Mouse (Mus musculus): ENCODE data around the gene 9530053A07Rik. TPM values are rescaled to one million over a fixed set of nuclear protein-coding genes. Genes with fewer than 3 reads are reported as not detected.
"Not testable (repeated sequence)": the region's sequence is repeated elsewhere in the genome, so short reads cannot be mapped to it uniquely, and the experiment has no call there.

9530053A07Rik gene
- polyA plus RNA-seq (2017; shearing (Covaris generic)): not detected

- ATAC-seq: no peak
These were observed at the start of gene 9530053A07Rik for GRCm38 (mm10) chr7:28129166-28129565. 9530053A07Rik (plus strand) TSS chr7:28129466.

GRCm38 (mm10) chr7:28084215-28084614 lies 45.1 kb upstream of the 9530053A07Rik start:
- ATAC-seq: no peak

- no peak for ATAC-seq
These were observed 43.0 kb upstream of the 9530053A07Rik start for GRCm38 (mm10) chr7:28086236-28086635.

DNA sequence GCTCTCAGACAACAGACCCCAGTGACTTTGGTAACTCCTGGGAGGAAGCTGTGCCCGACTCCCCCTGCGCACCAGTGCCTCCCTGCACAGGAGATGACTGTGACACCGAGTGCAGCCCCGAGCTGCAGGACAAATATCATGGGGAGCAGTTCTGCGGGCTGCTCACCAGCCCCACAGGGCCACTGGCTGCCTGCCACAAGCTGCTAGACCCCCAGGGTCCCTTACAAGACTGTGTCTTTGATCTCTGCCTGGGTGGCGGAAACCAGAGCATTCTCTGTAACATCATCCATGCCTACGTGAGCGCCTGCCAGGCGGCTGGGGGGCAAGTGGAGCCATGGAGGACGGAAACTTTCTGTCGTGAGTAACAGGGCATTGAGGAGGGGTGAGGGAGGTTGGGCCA lies 35.7 kb upstream of the 9530053A07Rik start:
- ATAC-seq: no peak

DNA sequence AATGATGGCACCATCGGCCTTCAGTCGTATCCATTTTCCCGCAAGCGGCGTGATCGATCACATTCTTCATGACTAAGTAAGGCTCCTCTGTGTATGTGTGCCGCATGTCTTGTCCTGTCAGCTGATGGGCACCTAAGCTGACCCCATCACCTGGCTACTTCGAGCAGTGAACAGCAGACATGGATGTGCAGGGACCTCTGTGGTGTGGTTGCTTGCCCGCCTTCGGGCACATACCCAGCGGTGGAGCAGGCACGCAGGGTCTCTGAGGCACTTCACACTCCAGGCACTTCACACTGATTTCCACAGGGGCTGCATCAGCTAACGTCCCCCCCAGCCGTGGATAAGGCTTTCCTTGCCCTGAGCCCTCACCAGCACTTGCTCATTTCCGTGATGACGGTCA lies 30.2 kb upstream of the 9530053A07Rik start:
- no peak for ATAC-seq

GRCm38 (mm10) chr7:28100596-28101590 lies 28.4 kb upstream of the 9530053A07Rik start:
- ATAC-seq: no peak

- ATAC-seq: not testable (repeated sequence)
These were observed 26.3 kb upstream of the 9530053A07Rik start for GRCm38 (mm10) chr7:28102936-28103335.

GRCm38 (mm10) chr7:28104670-28105069 lies 24.6 kb upstream of the 9530053A07Rik start:
- ATAC-seq: no peak

GRCm38 (mm10) chr7:28106241-28106640 lies 23.0 kb upstream of the 9530053A07Rik start:
- no peak for ATAC-seq

DNA sequence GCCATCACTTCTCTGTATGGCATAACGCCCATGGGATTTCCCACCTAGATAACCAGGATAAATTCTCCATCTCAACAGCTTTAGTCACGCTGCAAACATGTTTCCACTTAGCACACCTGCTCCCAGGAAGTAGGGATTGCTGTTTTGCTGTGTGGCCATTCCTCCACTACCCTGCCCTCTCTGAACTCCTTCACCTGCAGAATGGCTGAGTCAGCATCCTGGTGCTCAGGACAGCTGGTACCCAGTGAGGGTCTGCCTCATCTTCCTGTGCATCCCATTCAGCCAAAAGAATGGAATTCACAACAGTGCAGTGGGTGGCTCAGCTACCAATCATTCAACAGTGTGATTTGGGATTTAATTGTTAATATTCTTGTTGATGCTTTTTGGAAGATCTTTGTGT lies 14.6 kb upstream of the 9530053A07Rik start:
- no peak for ATAC-seq

DNA sequence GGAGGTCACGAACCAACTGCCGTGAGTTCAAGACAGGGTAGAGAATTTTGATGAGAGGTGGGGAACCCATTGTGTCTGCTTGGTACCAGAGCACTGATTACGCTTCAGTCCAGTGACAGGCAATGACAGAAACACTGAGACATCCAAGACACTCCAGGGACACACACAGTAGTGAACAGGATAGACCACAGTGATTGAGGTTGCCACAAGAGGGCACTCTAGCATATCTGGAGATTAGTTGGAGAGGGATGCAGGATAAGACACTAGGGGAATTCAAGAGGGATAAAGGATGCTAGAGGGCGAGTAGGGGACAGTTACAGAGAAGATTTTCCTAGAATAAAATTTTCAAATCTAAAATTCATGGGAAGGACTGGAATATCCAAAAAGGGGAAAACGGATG lies 8.3 kb downstream of the 9530053A07Rik start:
- ATAC-seq: no peak

DNA sequence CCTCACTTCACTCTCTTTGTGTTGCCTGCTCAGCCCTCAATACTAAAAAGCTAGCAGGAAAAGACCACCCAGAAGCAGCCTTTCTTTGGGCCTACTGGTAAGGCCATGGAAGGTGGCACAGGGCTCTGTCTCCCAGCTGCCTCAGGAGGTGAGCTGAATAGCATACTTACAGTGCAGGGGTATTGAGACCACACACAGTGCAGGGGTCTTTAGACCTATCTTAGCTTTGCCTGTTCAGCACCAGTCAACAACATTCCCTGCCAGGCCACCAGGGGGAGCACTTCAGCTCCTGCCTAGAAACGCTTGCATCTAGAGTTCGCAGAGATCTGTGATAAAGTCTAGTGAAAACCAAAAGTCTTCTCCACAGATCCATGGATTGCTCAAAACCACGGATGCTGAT lies 19.0 kb downstream of the 9530053A07Rik start:
- peak; percentile 65 for ATAC-seq

DNA sequence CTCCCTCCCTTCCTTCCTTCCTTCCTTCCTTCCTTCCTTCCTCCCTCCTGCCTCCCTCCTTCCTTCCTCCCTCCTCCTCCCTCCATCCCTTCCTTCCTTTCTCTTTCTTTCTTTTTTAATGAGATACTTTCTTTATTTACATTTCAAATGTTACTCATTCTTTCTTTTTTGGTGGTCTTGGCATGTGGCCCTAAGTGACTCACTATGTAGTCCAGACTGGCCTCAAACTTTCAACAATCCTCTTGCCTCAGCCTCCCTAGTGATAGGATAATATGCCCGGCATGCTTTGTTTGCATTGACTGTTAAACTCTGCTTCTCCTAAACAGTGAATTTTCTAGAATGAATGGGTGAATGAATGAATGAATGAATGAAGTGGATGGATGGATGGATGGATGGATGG lies 20.6 kb downstream of the 9530053A07Rik start:
- ATAC-seq: no peak

GRCm38 (mm10) chr7:28151584-28152221 lies 22.4 kb downstream of the 9530053A07Rik start:
- ATAC-seq: no peak

- not testable (repeated sequence) for ATAC-seq
These were observed 24.3 kb downstream of the 9530053A07Rik start for GRCm38 (mm10) chr7:28153595-28153994.

DNA sequence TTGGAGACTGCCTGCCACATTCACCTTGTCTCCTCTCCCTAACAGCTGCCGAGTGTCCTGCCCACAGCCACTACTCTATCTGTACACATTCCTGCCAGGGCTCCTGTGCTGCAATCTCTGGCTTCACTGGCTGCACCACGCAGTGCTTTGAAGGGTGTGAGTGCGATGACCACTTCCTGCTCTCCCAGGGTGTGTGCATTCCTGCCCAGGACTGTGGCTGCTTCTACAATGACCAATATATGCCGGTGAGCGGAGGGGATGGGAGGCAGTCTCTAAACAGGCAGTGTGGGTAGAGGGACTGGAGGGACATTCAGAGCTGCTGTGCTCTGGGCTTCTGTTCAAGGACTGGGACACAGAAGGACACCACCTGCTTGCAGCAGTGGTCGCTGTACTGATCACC lies 30.0 kb downstream of the 9530053A07Rik start:
- no peak for ATAC-seq

DNA sequence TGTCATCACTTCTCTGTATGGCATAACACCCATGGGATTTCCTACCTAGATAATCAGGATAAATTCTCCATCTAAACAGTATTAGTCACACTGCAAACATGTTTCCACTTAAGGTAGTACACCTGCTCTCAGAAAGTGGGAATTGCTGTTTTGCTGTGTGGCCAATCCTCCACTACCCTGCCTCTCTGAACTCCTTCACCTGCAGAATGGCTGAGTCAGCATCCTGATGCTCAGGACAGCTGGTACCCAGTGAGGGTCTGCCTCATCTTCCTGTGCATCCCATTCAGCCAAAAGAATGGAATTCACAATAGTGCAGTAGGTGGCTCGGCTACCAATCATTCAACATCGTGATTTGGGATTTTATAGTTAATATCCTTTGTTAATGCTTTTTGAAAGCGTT lies 30.6 kb downstream of the 9530053A07Rik start:
- no peak for ATAC-seq

DNA sequence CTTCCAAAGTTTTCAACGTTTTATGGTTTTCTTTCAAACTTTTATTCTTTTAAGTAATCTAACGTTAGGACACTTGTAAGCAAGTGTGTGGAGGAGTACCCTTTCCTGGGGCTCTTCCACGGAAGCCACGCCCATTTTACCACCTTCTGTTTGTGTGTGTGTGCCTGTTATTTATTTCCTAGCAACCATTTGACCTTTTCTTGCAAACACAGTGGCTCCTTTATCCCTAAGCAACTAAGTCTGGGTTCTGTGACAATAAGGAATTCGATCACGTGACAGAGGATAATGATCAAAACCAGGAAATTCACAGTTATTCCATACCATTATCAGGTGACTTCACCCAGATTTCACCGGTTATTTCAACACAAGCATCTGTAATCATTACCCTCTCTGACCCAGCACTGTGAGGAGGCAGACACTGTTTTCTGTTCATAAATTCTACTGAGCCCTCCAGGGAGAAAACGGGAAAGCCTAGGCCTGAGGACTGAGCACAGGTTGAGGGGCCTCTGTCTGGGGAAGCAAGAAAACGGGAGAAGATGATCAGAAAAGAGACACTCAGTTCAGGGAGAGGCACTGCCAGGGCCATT lies 32.0 kb downstream of the 9530053A07Rik start:
- no peak for ATAC-seq

- ATAC-seq: no peak
These were observed 36.1 kb downstream of the 9530053A07Rik start for GRCm38 (mm10) chr7:28165406-28165805.

GRCm38 (mm10) chr7:28168320-28169115 lies 39.3 kb downstream of the 9530053A07Rik start:
- peak; percentile 52 for ATAC-seq

DNA sequence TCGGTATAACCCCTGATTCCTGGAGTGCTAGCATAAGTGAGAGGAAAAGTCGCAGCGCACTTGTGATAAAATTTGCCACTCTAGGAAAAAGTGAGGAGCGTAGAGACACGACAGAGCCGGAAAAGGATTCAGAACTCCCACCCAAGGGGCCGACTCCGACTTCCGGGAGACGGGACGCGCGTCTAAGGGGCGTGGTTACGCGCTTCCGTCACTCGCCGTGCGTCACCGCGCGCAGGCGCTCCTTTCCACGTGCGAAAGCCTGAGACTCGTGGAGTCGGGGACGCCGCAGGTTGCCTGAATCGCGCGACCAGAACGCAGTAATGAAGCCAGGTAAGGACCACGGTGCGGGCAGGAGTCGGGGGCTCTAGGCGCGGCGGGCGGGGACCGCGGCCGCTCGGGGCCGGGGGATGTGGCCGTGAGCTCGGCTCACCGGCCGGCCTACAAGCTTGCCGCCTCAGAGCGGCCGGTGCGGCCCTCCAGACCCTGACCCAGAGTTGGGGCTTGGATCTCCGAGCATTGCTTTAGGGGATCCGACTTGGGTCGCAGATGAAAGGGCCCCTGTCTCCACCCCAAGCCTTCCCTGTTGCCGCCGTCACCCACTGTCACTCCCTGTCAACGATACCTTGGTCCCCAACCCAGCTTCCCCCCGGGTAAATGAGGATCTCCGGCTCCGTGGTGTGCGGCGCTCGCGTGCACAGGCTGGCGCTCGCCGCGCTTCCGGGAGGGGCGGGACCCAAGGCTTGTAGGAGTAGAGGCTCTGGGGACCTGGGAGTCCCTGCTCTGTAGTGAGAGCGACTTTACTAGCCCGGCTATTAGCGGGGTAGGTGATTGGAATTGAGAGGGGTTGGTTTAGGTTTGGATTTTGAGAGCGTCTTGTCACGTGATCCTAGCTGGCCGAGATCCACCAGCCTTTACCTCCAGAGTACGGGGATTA lies 40.5 kb downstream of the 9530053A07Rik start, which contains the start of gene Fbl:
Gene Fbl (plus strand): TSS at position 222 of the 934 bp plus-strand sequence.
- peak; percentile 88 for ATAC-seq

Data from inflammation-experienced regulatory T-cells, adult 6 months (primary cell).